Mouse (Mus musculus) ES-E14 (cell line): ENCODE data around the gene Olfr1505. TPM values are rescaled to one million over a fixed set of nuclear protein-coding genes. Genes with fewer than 3 reads are reported as not detected.

Experiments used
- DNase-seq: peaks from one replicate; pipeline ENCODE4 v3.0.0-alpha.2; 2013; ENCODE audit warnings: low read depth, low spot score
- H3K27ac ChIP-seq: 2 replicates; pipeline ENCODE4 v1.5.1; 2012; ENCODE audit warnings: low read depth, mild to moderate bottlenecking, low read length, moderate library complexity, mixed read lengths; ENCODE audit not compliant: poor library complexity, insufficient read depth, severe bottlenecking
- H3K36me3 ChIP-seq: 2 replicates; pipeline ENCODE4 v1.6.1; 2012; ENCODE audit warnings: mild to moderate bottlenecking, low read length, moderate library complexity, mixed read lengths; ENCODE audit not compliant: control insufficient read depth, poor library complexity, insufficient read depth, severe bottlenecking
- H3K4me1 ChIP-seq, 2 experiments: fragments of 150-350 bp in 1 of 2; sonication (generic) in 1 of 2; 2 replicates each; pipeline ENCODE4 v1.6.1; 2012; ENCODE audit warnings: low read length in 2 of 2, mild to moderate bottlenecking in 1 of 2, mixed read lengths in 1 of 2; ENCODE audit not compliant: control insufficient read depth in 2 of 2, insufficient read depth in 2 of 2, poor library complexity in 1 of 2
- H3K4me3 ChIP-seq, 2 experiments: fragments of 150-350 bp in 1 of 2; sonication (generic) in 1 of 2; 2 replicates each; pipeline ENCODE4 v1.5.1; 2012; ENCODE audit warnings: low read length in 2 of 2, low read depth in 1 of 2, mild to moderate bottlenecking in 1 of 2, mixed read lengths in 1 of 2; ENCODE audit not compliant: insufficient read depth in 1 of 2, poor library complexity in 1 of 2, severe bottlenecking in 1 of 2
- H3K9ac ChIP-seq: 2 replicates; pipeline ENCODE4 v1.6.1; 2012; ENCODE audit warnings: low read depth, mild to moderate bottlenecking, low read length, mixed read lengths; ENCODE audit not compliant: poor library complexity, insufficient read depth, severe bottlenecking
- H3K9me3 ChIP-seq: fragments of 150-350 bp; sonication (generic); 2 replicates; pipeline ENCODE4 v1.6.1; 2012; ENCODE audit warnings: low read depth, mild to moderate bottlenecking, low read length; ENCODE audit not compliant: control insufficient read depth, insufficient read depth
- CHD2 ChIP-seq: IDR thresholded peaks from 2 replicates; pipeline ENCODE4 v1.6.1; 2014; ENCODE audit warnings: mild to moderate bottlenecking, low read depth, low read length, inconsistent platforms
- HCFC1 ChIP-seq: IDR thresholded peaks from 2 replicates; pipeline ENCODE4 v1.6.1; 2012; ENCODE audit warnings: low read length, inconsistent platforms, borderline replicate concordance; ENCODE audit not compliant: insufficient read depth
- MAFK ChIP-seq: IDR thresholded peaks from 2 replicates; pipeline ENCODE4 v1.6.1; 2014; ENCODE audit warnings: mild to moderate bottlenecking, low read depth, low read length, inconsistent platforms; ENCODE audit not compliant: insufficient read depth
- ZC3H11A ChIP-seq: IDR thresholded peaks from 2 replicates; pipeline ENCODE4 v1.6.1; 2012; ENCODE audit warnings: low read depth, mild to moderate bottlenecking, inconsistent platforms, low read length, borderline replicate concordance
- ZNF384 ChIP-seq: IDR thresholded peaks from 2 replicates; pipeline ENCODE4 v1.6.1; 2012; ENCODE audit warnings: low read depth, low read length, inconsistent platforms
- in situ Hi-C, 2 experiments: fragments of 600-800 bp; cut with MboI; formaldehyde crosslinking; loops; one replicate each; pipeline ENCODE4 v1.15.1; 2025; ENCODE audit warnings: low sequenced_read_pairs in 2 of 2, inconsistent platforms in 1 of 2; ENCODE audit not compliant: unreplicated experiment in 2 of 2
- total RNA-seq: library from RNA; depleted of rRNA; stranded (reverse); fragments of 300-350 nt; gene quantifications from 2 replicates; pipeline ENCODE4 v1.2.3, GENCODE M21; 2012; rRNA removed

Olfr1505 gene
- not detected in 2 replicates for total RNA-seq

GRCm38 (mm10) chr19:13913230-13913629 lies at the start of gene Olfr1505:
TSS of gene Olfr1505 (plus strand) at chr19:13913530.
- DNase-seq: no peak
- in situ Hi-C loops: no loop called here
- Histone ChIP-seq H3K9me3 (no peaks in the 10 kb centered on the region), H3K4me1 (no peaks in the 10 kb centered on the region), H3K4me3 (no peak within 1 kb of the TSS), H3K27ac (no peak within 1 kb of the TSS), H3K36me3 (no peaks in the 10 kb centered on the region), H3K9ac (no peak within 1 kb of the TSS)
- TF ChIP-seq ZNF384: no peak
- no peak for TF ChIP-seq HCFC1
- TF ChIP-seq CHD2: no peak
- no peak for TF ChIP-seq MAFK
- no peak for TF ChIP-seq ZC3H11A

- TF ChIP-seq CHD2 (no peak), ZNF384 (no peak), MAFK (no peak), HCFC1 (no peak), ZC3H11A (no peak)
- in situ Hi-C loops: no loop called here
Measured at GRCm38 (mm10) chr19:13897828-13898227, 15.5 kb upstream of the Olfr1505 start, which contains the start of gene Olfr1504. TSS of gene Olfr1504 (minus strand) at chr19:13897928.

More at GRCm38 (mm10) chr19:13897828-13898227, 15.5 kb upstream of the Olfr1505 start, which contains the start of gene Olfr1504:
- Histone ChIP-seq H3K9me3 (no peaks in the 10 kb centered on the region), H3K4me1 (no peaks in the 10 kb centered on the region), H3K36me3 (no peaks in the 10 kb centered on the region), H3K4me3 (no peak within 1 kb of the TSS), H3K9ac (no peak within 1 kb of the TSS), H3K27ac (no peak within 1 kb of the TSS)
- no peak for DNase-seq

Other genes with a start within 250 kb of the Olfr1505 start
- gene Olfr1491, start 216.3 kb upstream of the Olfr1505 start, total RNA-seq: not detected in 2 replicates
- gene Olfr1493-ps1, start 190.3 kb upstream of the Olfr1505 start, total RNA-seq: not detected in 2 replicates
- 0.22 and 0.26 TPM in 2 replicates for gene Olfr1494, start 173.8 kb upstream of the Olfr1505 start, total RNA-seq
- gene Olfr1495, start 148.9 kb upstream of the Olfr1505 start, total RNA-seq: 0.48 TPM in 1 of 2 replicates, not detected in the other
- not detected in 2 replicates for gene Olfr1496, start 135.7 kb upstream of the Olfr1505 start, total RNA-seq
- gene Olfr1497, start 115.3 kb upstream of the Olfr1505 start, total RNA-seq: not detected in 2 replicates
- gene Olfr1499, start 94.1 kb upstream of the Olfr1505 start, total RNA-seq: not detected in 2 replicates
- gene Olfr1500, start 83.0 kb upstream of the Olfr1505 start, total RNA-seq: not detected in 2 replicates
- not detected in 2 replicates for gene Olfr1501, start 62.8 kb upstream of the Olfr1505 start, total RNA-seq
- gene Olfr1502, start 51.7 kb upstream of the Olfr1505 start, total RNA-seq: not detected in 2 replicates
- not detected in 2 replicates for gene Olfr1504, start 15.6 kb upstream of the Olfr1505 start, total RNA-seq